Mouse (Mus musculus): ENCODE measurements around the gene Cdipt.
A peak's percentile ranks its signal among the peaks of the same experiment; 100 is the strongest.

DNA sequence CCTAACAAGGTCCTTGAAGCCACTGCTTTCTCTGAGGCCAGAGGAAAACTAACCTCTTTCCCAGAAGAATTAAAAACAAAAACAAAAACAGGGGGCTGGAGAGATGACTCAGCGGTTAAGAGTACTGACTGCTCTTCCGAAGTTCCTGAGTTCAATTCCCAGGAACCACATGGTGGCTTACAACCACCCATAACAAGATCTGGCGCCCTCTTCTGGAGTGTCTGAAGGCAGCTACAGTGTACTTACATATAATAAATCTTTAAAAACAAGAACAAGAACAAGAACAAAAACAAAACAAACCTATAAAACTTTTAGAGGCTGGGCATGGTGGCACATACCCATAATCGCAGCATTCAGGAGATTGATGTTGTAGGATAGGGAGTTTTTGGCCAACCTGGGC lies 20.7 kb downstream of the Cdipt start:
- TF ChIP-seq CTCF (IDR thresholded peaks at IDR 0.05; ENCODE audit: low read depth): peak; percentile 43
- TF ChIP-seq EP300 (IDR thresholded peaks at IDR 0.05; ENCODE audit: low read depth): no peak

All from liver, postnatal 0 days (tissue).